Mouse (Mus musculus) embryo, embryonic 10.5 days (tissue): ENCODE measurements around the gene Usp48.

Experiments used
- DNase-seq: peaks from one replicate; pipeline ENCODE4 v3.0.0-alpha.2; 2015; ENCODE audit warnings: low spot score

Gene Usp48

GRCm38 (mm10) chr4:137686303-137686702, 92.7 kb downstream of the Usp48 start:
- no peak for DNase-seq

- DNase-seq: no peak
Observed at GRCm38 (mm10) chr4:137687234-137687825, 93.8 kb downstream of the Usp48 start.

- no peak for DNase-seq
Observed at GRCm38 (mm10) chr4:137692107-137692902, 98.8 kb downstream of the Usp48 start.

- no peak for DNase-seq
Observed at GRCm38 (mm10) chr4:137695300-137695699, 101.7 kb downstream of the Usp48 start.

- DNase-seq: no peak
Observed at GRCm38 (mm10) chr4:137695900-137696299, 102.3 kb downstream of the Usp48 start.

GRCm38 (mm10) chr4:137697156-137697885, 103.8 kb downstream of the Usp48 start:
- DNase-seq: no peak

GRCm38 (mm10) chr4:137698076-137698985, 104.8 kb downstream of the Usp48 start:
- DNase-seq: no peak

- DNase-seq: no peak
Observed at GRCm38 (mm10) chr4:137699264-137700211, 106.0 kb downstream of the Usp48 start.

GRCm38 (mm10) chr4:137700960-137701359, 107.4 kb downstream of the Usp48 start:
- DNase-seq: no peak

GRCm38 (mm10) chr4:137703077-137703476, 109.5 kb downstream of the Usp48 start:
- no peak for DNase-seq

GRCm38 (mm10) chr4:137704561-137704960, 111.0 kb downstream of the Usp48 start:
- DNase-seq: peak; percentile 42

- no peak for DNase-seq
Observed at GRCm38 (mm10) chr4:137705379-137705778, 111.8 kb downstream of the Usp48 start.

GRCm38 (mm10) chr4:137706510-137706909, 113.0 kb downstream of the Usp48 start:
- DNase-seq: no peak

- peak; percentile 95 for DNase-seq
Observed at GRCm38 (mm10) chr4:137707216-137707990, 113.8 kb downstream of the Usp48 start.
